Mouse (Mus musculus) erythroblast, embryonic 14.5 days (primary cell): Measurements from ENCODE around the gene Abt1. TPM values are rescaled to one million over a fixed set of nuclear protein-coding genes. Genes with fewer than 3 reads are reported as not detected.
A peak's percentile ranks its signal among the peaks of the same experiment; 100 is the strongest.

Experiments used
- H3K27me3 ChIP-seq: 2 replicates; pipeline ENCODE4 v1.6.1; 2012; ENCODE audit warnings: inconsistent platforms; ENCODE audit not compliant: control insufficient read depth
- H3K36me3 ChIP-seq: 2 replicates; pipeline ENCODE4 v1.6.1; 2012; ENCODE audit warnings: mild to moderate bottlenecking, inconsistent platforms; ENCODE audit not compliant: control insufficient read depth
- H3K4me1 ChIP-seq: 2 replicates; pipeline ENCODE4 v1.6.1; 2012; ENCODE audit warnings: inconsistent platforms; ENCODE audit not compliant: control insufficient read depth
- H3K4me3 ChIP-seq: replicated peaks from 2 replicates; pipeline ENCODE3; 2012; ENCODE audit warnings: moderate library complexity, mild to moderate bottlenecking, inconsistent platforms
- H3K9me3 ChIP-seq: 2 replicates; pipeline ENCODE4 v1.6.1; 2012; ENCODE audit warnings: low read length, inconsistent platforms, mixed read lengths; ENCODE audit not compliant: control insufficient read depth
- GATA1 ChIP-seq: IDR thresholded peaks from 2 replicates; pipeline ENCODE4 v1.6.1; 2012; ENCODE audit warnings: low read length, inconsistent platforms, mixed read lengths
- TAL1 ChIP-seq: IDR thresholded peaks from 3 replicates; pipeline ENCODE4 v1.6.1; 2012; ENCODE audit warnings: low read length, inconsistent platforms, mixed read lengths
- polyA plus RNA-seq: library from polyadenylated mRNA; stranded (reverse); fragments of >175 nt; gene quantifications from 2 replicates; pipeline ENCODE4 v1.2.3, GENCODE M21; 2012

Gene Abt1
- polyA plus RNA-seq, 1 experiment, result 0.76 TPM

DNA sequence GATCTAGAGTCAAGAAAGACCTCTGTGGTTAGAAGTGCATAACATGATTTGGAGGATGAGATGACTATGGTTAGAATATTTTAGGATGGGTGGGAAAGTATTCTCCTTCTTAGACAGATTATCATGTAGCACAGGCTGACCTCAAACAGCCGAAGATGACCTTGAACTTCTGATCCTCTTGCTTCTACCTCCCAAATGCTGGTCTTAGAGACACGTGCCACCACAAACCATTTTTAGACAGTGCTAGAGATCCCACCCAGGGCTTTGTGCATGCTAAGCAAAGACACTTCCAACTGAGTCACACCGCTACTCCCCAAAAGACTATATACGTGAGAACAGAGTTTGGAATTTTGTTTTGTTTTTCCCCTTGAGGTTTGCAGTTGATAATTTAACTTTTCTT lies 38.4 kb upstream of the Abt1 start:
- no peaks in the 10 kb centered on the region for H3K27me3 ChIP-seq
- H3K4me3 ChIP-seq, result no peak overlapping the region
- peaks cover 6% of the 10 kb centered on the region for H3K36me3 ChIP-seq
- H3K4me1 ChIP-seq, result peaks cover 94% of the 10 kb centered on the region
- no peaks in the 10 kb centered on the region for H3K9me3 ChIP-seq
- TF ChIP-seq TAL1 (no peak), GATA1 (no peak)

DNA sequence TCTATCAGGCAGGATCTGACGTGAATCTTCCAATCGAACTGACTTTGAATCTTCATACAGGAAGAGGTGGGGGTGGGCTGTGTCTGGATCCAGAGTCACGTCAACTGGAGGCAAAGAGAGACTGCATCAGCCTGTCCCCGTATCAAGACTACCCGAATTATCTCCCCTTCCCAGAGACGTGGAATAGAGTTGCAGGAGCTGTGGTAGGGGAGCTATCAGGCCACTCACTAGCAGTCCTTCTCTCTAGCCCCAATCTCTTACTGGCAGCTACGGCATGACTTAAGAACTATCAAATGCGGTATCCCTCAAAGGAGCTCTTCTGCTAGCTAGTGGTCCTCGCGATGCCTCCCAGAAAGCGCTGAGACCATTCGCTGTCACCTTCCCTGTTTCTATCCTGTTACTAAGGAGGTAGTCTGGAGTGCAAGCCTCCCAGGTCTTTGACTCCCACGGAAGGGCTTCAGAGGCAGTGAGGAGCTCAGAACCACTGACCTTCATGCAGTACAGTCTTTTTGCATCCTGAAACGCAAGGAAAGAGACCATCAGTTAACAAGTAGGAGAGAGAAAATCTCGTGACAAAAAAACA lies 35.7 kb upstream of the Abt1 start:
- peaks cover 6% of the 10 kb centered on the region for H3K36me3 ChIP-seq
- no peaks in the 10 kb centered on the region for H3K27me3 ChIP-seq
- no peaks in the 10 kb centered on the region for H3K9me3 ChIP-seq
- H3K4me3 ChIP-seq, result peak overlapping the region; percentile 59
- peak; percentile 84 for TF ChIP-seq TAL1
- peak; percentile 80 for TF ChIP-seq GATA1
- peaks cover 81% of the 10 kb centered on the region for H3K4me1 ChIP-seq

DNA sequence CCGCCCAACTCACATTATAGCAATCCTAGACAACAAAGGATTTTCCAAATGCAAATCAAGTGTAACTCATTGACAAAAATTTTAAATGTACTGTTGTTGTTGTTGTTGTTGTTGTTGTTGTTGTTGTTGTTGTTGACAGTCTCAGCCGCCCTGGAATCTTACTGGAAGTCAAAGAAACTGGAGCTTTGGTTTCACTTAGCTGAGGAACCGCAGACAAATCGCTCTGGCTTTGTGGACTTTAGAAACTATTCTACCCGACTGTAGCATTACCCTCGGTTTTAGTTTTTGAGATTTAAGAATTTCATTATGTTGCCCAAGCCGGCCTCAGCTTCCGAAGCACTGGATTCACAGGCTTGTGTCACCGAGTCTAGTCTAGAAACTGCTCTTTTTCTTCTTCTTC lies 30.3 kb upstream of the Abt1 start:
- no peaks in the 10 kb centered on the region; the same call in 1 of the 2 replicates for H3K36me3 ChIP-seq
- H3K4me3 ChIP-seq, result peak overlapping the region; percentile 72
- peaks cover 63% of the 10 kb centered on the region for H3K4me1 ChIP-seq
- no peaks in the 10 kb centered on the region for H3K9me3 ChIP-seq
- no peak for TF ChIP-seq GATA1
- TF ChIP-seq TAL1, result no peak
- H3K27me3 ChIP-seq, result no peaks in the 10 kb centered on the region

DNA sequence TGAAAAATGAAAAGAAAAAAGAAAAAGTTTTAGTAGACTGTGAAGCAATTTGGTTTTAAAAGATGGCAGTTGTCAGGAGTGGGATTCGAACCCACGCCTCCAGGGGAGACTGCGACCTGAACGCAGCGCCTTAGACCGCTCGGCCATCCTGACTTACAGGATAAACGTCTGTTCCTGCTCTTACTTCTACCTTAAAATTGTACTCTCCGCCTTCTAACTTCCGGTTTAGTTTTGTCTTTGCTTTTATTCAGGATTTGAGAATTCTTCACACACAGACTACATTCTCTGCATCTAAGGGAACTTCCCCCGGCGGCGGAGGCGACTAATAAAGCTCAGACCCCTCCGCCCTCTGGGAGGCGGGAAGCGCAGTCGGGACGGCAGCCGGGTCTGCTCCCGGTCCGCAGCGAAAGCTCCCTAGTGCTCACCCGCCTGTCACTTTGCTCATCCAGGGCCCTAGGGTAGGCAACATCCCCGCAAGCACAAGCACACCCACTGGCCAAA lies 29.7 kb upstream of the Abt1 start:
- no peak for TF ChIP-seq GATA1
- TF ChIP-seq TAL1, result no peak
- H3K36me3 ChIP-seq, result no peaks in the 10 kb centered on the region; the same call in 1 of the 2 replicates
- H3K9me3 ChIP-seq, result no peaks in the 10 kb centered on the region
- peaks cover 63% of the 10 kb centered on the region for H3K4me1 ChIP-seq
- no peaks in the 10 kb centered on the region for H3K27me3 ChIP-seq
- H3K4me3 ChIP-seq, result peak overlapping the region; percentile 72

DNA sequence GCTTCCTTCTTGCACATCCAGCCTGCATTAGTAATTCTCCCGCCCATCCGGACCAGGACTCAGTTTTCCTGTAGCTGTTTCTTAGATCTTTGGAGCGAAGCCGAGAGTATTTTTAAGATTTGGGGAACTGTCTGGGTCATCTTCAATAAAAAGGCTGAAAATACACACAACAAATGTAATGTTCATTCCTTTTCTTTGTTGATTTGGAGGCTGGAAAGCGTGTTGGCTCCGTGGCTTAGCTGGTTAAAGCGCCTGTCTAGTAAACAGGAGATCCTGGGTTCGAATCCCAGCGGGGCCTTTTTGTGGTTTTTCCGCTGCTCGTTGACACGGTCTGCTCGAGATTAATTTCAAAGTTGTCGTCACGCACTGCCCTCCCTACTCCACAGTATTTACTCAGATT lies 26.7 kb upstream of the Abt1 start:
- H3K4me1 ChIP-seq, result peaks cover 58% of the 10 kb centered on the region
- H3K9me3 ChIP-seq, result no peaks in the 10 kb centered on the region
- no peaks in the 10 kb centered on the region for H3K36me3 ChIP-seq
- no peaks in the 10 kb centered on the region for H3K27me3 ChIP-seq
- no peak for TF ChIP-seq GATA1
- no peak for TF ChIP-seq TAL1
- peak overlapping the region; percentile 67 for H3K4me3 ChIP-seq

DNA sequence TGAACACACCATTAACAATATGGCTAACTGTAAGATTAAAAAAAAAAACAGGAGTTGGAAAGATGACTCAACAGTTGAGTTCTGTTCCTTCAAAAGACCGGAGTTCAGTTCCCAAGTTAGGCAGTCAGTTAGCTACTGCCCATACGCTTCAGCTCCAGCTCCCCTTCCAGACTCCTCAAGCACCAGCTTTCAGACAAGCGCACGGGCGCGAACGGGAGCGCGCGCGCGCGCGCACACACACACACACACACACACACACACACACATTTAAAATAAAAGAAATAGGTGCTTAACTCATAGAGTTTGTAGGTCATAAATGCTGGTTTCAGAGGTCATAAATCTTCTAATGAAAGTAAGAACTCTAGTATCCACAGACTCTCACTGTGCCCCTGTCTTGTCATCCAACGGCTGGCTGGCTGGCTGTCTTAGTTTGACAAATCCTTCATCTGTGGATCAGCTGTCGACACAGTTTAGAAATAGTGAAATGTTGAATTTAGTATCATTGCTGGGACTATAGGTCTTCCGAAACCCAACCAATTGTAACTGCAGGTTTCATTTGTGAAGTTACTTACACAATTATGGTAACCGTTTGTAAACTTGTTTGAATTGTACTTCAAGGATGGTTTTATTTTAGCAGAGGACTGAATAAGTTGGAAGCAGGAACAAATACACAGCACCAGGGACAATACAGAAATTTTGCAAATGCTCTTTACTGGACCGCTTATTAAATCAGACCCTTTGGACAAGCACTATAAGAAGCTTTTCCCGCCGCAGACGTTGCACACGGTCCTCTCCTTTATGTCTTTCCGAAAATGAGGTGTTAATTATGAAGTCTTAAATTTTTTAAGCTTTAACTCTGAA lies 25.8 kb upstream of the Abt1 start:
- Histone ChIP-seq H3K4me3 (peak overlapping the region; percentile 67), H3K9me3 (no peaks in the 10 kb centered on the region), H3K36me3 (no peaks in the 10 kb centered on the region), H3K27me3 (no peaks in the 10 kb centered on the region), H3K4me1 (peaks cover 64% of the 10 kb centered on the region)
- TF ChIP-seq GATA1 (no peak), TAL1 (no peak)

- Histone ChIP-seq H3K9me3 (no peaks in the 10 kb centered on the region), H3K4me1 (peaks cover 67% of the 10 kb centered on the region), H3K4me3 (peak overlapping the region; percentile 67), H3K27me3 (no peaks in the 10 kb centered on the region), H3K36me3 (no peaks in the 10 kb centered on the region)
- TF ChIP-seq TAL1, result no peak
- TF ChIP-seq GATA1, result no peak
Measured at GRCm38 (mm10) chr13:23448758-23449157, 25.1 kb upstream of the Abt1 start.

DNA sequence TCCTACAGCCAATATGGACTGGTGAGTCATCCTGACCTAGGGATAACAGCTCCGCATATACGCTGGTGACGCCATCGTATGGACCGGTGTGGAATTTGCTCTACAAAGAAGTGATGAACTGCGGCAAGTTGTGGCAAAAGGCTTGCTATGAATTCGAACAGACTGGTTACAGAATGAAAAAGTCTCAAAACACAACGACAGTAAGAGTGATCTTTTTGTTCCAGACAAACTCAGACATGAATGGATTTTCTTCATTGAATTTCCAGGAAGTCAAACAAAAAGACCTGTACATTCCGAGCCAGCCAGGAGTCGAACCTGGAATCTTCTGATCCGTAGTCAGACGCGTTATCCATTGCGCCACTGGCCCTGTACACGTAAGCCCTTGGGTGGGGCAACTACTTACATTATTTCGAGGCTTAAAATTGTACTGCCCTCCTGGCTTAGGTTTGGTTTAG lies 22.9 kb upstream of the Abt1 start:
- H3K4me1 ChIP-seq, result peaks cover 73% of the 10 kb centered on the region
- H3K27me3 ChIP-seq, result no peaks in the 10 kb centered on the region
- H3K36me3 ChIP-seq, result no peaks in the 10 kb centered on the region
- peak overlapping the region; percentile 94 for H3K4me3 ChIP-seq
- no peaks in the 10 kb centered on the region for H3K9me3 ChIP-seq
- no peak for TF ChIP-seq TAL1
- no peak for TF ChIP-seq GATA1

DNA sequence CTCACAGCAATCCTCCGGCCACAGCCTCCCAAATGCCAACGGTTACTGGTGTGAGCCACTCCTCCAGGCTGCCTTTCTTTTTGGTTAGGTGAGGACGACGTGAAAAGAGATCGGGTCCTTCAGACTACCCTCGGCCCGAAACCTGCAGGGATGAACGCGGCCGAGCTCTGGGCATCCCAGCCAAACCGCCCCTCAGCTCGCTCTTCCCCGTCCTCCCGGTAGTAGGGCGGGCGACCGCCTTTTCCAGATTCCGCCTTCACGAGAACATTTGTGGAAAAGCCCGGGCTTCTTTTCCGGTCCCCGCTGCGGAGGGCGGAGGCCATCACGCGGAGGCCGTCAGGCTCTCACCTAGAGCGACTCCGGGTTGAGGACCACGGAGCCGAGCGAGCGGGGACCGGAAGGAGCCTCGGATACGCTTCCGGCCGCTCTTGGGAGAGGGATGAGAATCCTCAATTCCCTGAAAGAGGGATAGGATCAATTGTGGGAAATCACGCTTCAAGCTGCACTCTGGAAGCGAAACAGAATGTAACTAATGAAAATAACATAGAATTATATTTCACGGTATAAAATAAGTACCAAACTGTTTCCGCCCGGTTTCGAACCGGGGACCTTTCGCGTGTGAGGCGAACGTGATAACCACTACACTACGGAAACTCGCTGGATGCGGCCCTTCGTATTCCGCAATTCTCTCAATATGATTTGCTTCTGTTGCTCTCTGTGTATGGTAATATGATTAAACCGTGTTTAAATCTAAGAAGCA lies 22.1 kb upstream of the Abt1 start:
- Histone ChIP-seq H3K9me3 (no peaks in the 10 kb centered on the region), H3K36me3 (no peaks in the 10 kb centered on the region)
- TF ChIP-seq TAL1, result no peak
- TF ChIP-seq GATA1, result no peak

More for the DNA sequence above, 22.1 kb upstream of the Abt1 start:
- H3K4me3 ChIP-seq, result peak overlapping the region; percentile 94
- peaks cover 70% of the 10 kb centered on the region for H3K4me1 ChIP-seq
- H3K27me3 ChIP-seq, result no peaks in the 10 kb centered on the region
